Mouse (Mus musculus): ENCODE results near the gene Ets2.

GRCm38 (mm10) chr16:95742740-95743030 is 40.8 kb downstream of the Ets2 start:
- TF ChIP-seq TAL1 (IDR thresholded peaks at IDR 0.05; ENCODE audit: low read length): no peak
- TF ChIP-seq GATA1 (IDR thresholded peaks at IDR 0.05; ENCODE audit: low read length): no peak
